Mouse (Mus musculus): ENCODE results near the gene Cbs.

- TF ChIP-seq GATA1 (IDR thresholded peaks at IDR 0.05; ENCODE audit: borderline replicate concordance, low read length): no peak
- no peak for TF ChIP-seq FLI1 (IDR thresholded peaks at IDR 0.05; ENCODE audit: low read length)
These were observed 29.6 kb downstream of the Cbs start for GRCm38 (mm10) chr17:31607256-31607951.
